Mouse (Mus musculus) cortical plate, adult 2 months (tissue): ENCODE measurements around the gene Sptbn4. TPM values are rescaled to one million over a fixed set of nuclear protein-coding genes. Genes with fewer than 3 reads are reported as not detected.

Experiments used
- H3K27ac ChIP-seq: fragments of 200-500 bp; 2 replicates; pipeline ENCODE4 v1.5.1; 2012; ENCODE audit warnings: low read length, control low read depth, inconsistent platforms; ENCODE audit not compliant: insufficient read depth
- H3K4me1 ChIP-seq: fragments of 200-500 bp; 2 replicates; pipeline ENCODE4 v1.6.1; 2011; ENCODE audit warnings: low read length; ENCODE audit not compliant: control insufficient read depth, insufficient read depth
- H3K4me3 ChIP-seq: fragments of 200-500 bp; 2 replicates; pipeline ENCODE4 v1.5.1; 2011; ENCODE audit warnings: mild to moderate bottlenecking, low read length, control low read depth; ENCODE audit not compliant: insufficient read depth
- CTCF ChIP-seq: fragments of 200-500 bp; IDR thresholded peaks from 2 replicates; pipeline ENCODE4 v1.5.1; 2011; ENCODE audit warnings: mild to moderate bottlenecking, control low read depth, low read length; ENCODE audit not compliant: insufficient read depth; ENCODE audit errors: extremely low read depth
- POLR2A ChIP-seq: fragments of 200-500 bp; IDR thresholded peaks from 2 replicates; pipeline ENCODE4 v1.6.1; 2011; ENCODE audit warnings: mild to moderate bottlenecking, low read length, control low read depth; ENCODE audit not compliant: insufficient read depth; ENCODE audit errors: extremely low read depth
- polyA plus RNA-seq: library from polyadenylated mRNA; depleted of rRNA; stranded (reverse); fragments of >200 nt; gene quantifications from 2 replicates; pipeline ENCODE4 v1.2.3, GENCODE M21; 2012

The Sptbn4 gene
- polyA plus RNA-seq, 1 experiment: 149 TPM

DNA sequence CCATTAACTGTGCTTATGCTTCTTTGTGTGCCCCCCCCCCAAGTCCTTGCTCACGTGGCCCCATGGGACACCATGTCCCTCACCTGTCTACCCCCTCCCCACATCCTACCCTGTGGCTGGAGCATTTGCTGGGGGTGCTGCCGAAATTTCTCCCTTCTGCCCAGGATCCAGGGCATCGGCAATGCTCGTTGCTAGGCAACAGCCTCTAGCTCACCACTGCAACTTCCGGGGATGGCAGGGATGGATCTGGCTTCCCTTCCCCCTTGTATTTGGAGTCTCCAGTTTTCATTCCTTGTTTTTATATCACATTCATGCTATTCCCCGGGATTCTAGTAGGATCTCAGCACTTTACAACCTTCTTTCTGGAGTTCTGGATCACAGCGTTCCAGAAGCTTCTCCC is 108.0 kb downstream of the Sptbn4 start:
- Histone ChIP-seq H3K4me1 (peaks cover 2% of the 10 kb centered on the region; the same call in 1 of the 2 replicates), H3K4me3 (peak overlapping the region; percentile 24), H3K27ac (peak overlapping the region; percentile 68)
- TF ChIP-seq POLR2A (peak; percentile 46; the same call in 1 of the 2 replicates), CTCF (no peak)

DNA sequence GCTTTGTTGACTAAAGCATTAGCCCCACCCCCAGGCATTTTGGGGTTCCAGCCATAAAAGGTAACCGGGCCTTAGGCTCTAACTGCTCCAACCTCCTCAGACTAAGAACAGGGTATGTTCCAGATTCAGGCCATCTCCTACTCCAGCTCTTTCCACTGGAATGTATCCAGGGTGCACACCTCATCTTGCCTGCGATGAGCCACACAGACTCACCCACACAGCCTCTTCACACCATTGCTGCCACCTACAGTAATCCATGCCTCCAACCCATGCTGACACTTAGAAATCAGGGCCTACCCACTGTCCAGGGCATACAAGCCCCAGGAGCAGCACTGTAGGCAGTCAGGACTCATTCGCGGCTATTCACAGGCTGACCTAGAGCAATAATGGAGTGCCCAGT is 108.4 kb downstream of the Sptbn4 start:
- Histone ChIP-seq H3K4me1 (peaks cover 2% of the 10 kb centered on the region; the same call in 1 of the 2 replicates), H3K4me3 (peak overlapping the region; percentile 24), H3K27ac (peak overlapping the region; percentile 68)
- TF ChIP-seq CTCF: no peak
- TF ChIP-seq POLR2A: no peak

DNA sequence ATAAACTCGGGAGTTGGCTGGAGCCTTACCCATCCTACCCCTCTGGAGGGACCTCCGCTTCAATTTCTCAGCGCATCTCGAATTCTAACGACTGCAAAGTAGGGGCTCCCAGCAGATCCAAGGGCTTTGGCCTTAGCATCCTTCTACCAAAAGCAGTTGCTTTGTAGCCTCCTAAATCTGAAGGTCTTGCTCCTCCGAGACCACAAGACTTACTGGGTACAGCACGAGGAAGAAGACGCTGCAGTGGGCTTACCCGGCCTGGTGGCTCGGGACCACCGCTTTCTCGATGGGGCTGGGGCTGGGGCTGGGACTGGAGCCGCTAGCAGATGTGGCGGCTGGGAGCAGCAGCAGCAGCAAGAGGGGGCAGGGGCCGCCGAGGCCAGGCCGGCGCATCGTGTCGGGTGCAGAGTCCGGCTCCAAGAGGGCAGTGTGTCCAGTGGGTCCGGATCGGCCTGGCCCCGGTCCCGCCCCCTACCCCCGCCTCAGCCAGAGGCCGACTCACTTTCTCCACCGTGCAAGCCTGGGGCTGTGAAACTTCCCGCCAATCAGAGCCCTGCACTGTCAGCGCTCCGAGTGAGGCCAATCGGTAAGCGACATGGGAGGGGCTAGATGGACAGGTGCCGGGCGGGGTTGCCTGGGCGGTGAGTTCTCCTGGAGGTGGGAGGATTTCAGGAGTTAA is 110.2 kb downstream of the Sptbn4 start, which contains the start of gene Ltbp4:
TSS of gene Ltbp4 (minus strand) at position 518 of the 679 bp plus-strand sequence.
- Histone ChIP-seq H3K4me1 (peaks cover 4% of the 10 kb centered on the region; the same call in 1 of the 2 replicates), H3K4me3 (no peak within 1 kb of the TSS), H3K27ac (0 out of 2 replicates have a peak within 1 kb of the TSS, but pooled peaks have one; percentile 68)
- TF ChIP-seq POLR2A (no peak), CTCF (no peak)

DNA sequence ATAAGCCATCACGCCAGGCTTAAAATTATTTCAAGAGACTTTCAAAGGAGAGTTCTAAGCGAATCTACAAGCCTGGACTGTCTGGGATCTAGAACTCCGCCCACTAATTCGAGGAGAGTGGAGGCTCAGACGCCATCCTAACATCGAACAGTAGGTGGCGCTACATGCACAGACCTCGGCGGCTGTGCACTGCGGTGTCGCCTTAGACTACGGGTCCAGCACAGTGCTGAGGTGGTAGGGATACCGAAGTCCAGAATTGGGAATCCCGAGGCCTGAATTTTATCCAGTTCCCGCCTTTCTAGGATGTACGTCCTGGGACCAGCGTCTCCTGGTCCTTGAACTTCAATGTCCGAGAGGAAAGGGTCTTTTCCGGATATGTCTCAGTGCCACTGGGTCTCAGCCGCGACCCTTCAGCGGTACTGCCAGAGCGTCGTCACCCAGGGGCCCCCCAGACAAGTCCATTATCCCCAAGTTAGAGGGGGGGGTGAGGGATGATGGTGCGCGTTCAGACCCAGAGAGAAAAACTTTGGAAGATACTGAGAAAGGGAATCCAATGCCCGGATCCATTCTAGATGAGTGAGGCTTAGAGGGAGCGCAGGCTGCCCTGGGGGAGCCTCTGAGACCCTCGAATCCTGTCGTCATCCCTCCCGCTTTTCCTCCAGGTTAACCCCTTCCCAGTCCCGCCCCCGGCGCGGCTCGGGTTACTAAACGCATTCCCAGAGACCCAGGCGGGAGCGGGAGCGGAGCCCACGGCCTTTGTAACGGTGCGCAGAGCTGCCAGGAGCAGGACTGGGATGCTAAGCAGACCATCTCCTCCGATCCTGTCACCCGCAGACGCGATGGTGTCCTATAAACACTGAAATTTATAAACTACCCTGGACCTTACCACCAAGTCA is 111.3 kb downstream of the Sptbn4 start:
- H3K4me3 ChIP-seq: no peak overlapping the region; the same call in 1 of the 2 replicates
- peak; percentile 98 for TF ChIP-seq CTCF
- no peak for TF ChIP-seq POLR2A
- H3K27ac ChIP-seq: no peak overlapping the region
- peaks cover 6% of the 10 kb centered on the region for H3K4me1 ChIP-seq

DNA sequence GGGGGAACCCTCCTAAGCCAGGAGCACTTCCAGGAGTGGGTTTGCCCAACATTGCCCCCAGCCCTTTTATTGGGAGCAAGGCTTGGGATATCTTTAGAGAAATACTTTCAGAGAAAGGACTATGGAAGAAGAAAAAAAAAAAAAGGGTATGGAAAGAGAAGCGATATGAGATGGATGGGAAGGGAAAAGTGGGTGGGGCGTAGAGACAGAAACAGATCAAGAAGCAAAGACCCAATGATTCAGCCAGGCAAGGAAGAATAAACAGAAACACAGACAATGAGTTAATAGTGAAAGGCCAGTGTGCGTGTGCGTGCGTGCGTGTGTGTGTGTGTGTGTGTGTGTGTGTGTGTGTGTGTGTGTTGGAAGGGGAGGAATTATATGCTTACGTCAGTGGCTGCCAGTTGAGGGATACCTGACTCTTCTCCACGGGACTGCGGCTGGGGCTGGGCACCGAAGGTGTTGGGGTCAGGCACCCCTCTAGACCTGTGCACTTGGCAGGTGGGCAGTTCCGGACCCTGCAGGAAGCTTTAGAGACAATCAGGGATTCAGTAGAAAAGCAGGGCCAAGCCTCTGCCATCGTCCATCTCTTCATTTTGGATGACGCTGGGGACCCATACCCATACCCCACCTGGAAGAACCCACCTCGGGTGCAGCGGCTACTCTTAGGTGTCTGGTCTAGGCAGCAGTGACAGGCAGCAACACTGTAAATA is 112.3 kb downstream of the Sptbn4 start:
- no peak overlapping the region for H3K4me3 ChIP-seq
- no peak overlapping the region for H3K27ac ChIP-seq
- H3K4me1 ChIP-seq: peaks cover 6% of the 10 kb centered on the region
- TF ChIP-seq POLR2A: no peak
- TF ChIP-seq CTCF: no peak

DNA sequence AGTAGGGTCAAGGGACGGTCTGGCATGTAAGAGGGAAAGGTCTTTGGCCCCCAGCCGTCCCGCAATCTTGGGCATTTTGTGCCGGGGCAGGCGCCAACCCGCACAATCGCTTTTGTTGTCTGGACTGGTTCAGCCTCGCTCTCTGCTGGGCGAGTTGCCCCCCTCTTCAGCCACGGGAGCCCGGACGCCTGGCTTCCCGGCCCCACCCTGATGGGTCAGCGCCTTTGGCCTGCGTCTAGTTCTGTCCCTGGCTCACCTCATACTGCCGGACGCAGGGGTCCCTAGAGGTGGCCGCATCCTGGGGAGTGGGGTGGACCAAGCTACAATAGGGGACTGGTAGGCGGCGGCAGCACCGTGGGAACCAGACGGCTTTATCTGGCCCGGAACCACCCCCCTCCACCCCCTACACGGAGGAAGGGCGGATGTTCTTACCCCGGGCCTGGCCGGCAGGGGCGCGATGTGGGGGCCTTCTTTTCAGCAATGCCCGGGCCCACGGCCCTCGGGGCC is 113.0 kb downstream of the Sptbn4 start:
- H3K4me1 ChIP-seq: peaks cover 6% of the 10 kb centered on the region
- peak overlapping the region; percentile 8; the same call in 1 of the 2 replicates for H3K27ac ChIP-seq
- H3K4me3 ChIP-seq: peak overlapping the region; percentile 34; the same call in 1 of the 2 replicates
- TF ChIP-seq POLR2A: no peak
- no peak for TF ChIP-seq CTCF

DNA sequence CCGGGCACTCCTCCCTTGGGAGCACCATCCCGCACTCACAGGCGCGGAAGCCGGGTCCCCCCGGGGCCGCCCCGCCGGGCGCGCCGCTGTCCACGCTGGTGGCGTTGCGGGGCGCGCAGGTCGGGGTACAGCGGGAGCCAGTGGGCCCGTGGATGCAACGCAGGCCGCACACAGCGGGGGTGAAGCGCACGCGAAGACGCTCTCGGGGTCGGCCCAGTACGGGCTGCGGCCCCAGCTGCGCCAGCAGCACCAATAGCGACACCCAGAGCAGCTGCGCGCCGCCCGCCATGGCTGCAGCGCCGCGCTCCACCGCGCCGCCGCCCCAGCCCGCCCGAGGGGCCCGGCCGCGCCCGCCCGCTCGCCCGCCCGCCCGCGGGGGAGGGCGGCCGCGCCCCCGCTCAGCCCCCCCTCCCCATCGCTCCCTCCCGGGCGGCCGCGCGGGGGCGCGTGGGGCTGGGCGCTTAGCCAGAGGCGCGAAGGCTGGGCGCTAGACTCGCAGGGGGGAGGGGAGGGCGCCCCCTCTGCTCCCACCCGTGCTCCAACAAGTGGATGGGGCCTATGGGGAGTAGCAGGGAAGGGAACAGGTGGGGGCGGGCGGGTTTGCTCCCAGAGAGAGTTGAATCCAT is 114.1 kb downstream of the Sptbn4 start:
- Histone ChIP-seq H3K4me1 (peaks cover 4% of the 10 kb centered on the region), H3K4me3 (peak overlapping the region; percentile 34), H3K27ac (peak overlapping the region; percentile 47)
- TF ChIP-seq POLR2A: no peak

DNA sequence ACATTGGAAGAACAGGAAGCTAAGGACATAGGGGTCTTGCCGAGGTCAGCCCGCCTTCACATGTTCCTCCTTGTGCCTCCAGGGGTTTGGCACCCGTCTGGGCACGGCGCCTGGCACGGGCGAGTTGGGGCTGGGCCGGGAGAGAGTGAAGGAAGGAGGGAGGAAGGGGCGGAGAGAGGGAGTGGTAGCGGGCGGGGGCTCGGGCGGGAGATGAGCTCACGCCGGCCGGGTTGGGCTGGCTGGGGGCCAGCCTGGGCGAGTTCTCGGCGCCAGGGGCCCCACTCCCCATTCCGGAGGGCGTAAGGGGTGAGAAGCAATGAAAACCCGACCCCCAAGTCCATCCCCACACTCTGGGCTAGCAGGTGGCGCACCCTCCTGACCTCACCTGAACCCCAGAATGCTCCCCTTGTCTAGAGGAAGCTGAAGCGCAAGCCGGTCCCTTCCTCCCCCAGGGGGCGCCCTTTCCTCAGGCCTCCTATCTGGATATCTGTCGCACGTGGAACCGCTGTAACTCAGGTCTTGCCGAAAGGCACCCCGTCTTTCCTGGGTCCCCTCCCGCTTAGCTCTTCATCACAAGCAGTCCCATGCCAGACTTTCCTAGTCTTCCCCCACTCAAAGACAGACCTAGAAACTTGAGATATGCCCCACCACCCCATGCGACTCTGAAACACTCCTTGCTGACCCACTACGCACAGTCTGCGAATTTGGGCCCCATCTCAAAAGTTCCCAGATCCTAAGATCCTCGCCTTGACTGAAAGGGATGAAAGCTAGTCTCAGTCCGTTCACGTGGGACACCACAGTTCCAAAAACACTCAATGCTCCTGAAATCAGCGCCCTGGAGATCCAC is 114.9 kb downstream of the Sptbn4 start:
- Histone ChIP-seq H3K27ac (peak overlapping the region; percentile 47), H3K4me1 (peaks cover 4% of the 10 kb centered on the region), H3K4me3 (peak overlapping the region; percentile 34)
- peak; percentile 60 for TF ChIP-seq CTCF
- TF ChIP-seq POLR2A: no peak
